14 mouse cellular contexts compared by ENCODE assay signal in the genomic region with DNA sequence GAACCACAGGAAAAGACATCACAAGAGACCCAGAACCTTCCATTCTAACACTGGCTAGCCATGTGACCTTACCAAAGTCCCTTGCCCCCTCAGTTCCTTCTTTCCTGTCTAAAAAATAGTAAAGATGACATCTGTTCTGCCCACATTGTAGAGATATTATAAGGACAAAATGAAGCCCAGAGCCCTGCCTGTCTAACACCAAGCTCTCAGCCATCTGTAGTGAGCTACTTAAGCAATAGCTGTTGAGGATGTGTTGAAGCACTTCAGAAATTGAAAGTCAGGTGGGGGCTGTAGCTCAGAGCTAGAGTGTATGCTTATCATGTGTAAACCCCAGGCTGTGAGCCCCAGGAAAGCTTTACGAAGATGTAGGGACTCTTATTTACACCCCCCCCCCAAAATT. TPM values are rescaled to one million over a fixed set of nuclear protein-coding genes. Genes with fewer than 3 reads are reported as not detected.
"Had no signal": no experiment of that assay in that cellular context is flagged by ENCODE, and none has a peak within 500 bp of the region (broad histone marks: within the 10 kb centered on the region; RNA-seq: fewer than 3 reads in every experiment).

No protein-coding gene starts in this region.

- DNase-seq: gastrocnemius, adult 2 months; gastrocnemius, postnatal 10 days; gastrocnemius, postnatal 25 days; heart, adult 18-20 months; heart, postnatal 10 days; heart, postnatal 4 days; kidney, adult 18-20 months; kidney, adult 8-10 months; kidney, postnatal 14 days; kidney, postnatal 36 days; layer of hippocampus, adult 9-11 months; layer of hippocampus, postnatal 36 days; left cerebral cortex, postnatal 4 days; liver, embryonic 13.5 days had no signal

RNA-seq across cellular contexts. Expression of a gene that starts 37.3 kb away (rescaled TPM):
- total RNA-seq: gastrocnemius, adult 2 months; gastrocnemius, postnatal 25 days had no signal
